Mouse (Mus musculus): ENCODE results near the gene Rdh8.

DNA sequence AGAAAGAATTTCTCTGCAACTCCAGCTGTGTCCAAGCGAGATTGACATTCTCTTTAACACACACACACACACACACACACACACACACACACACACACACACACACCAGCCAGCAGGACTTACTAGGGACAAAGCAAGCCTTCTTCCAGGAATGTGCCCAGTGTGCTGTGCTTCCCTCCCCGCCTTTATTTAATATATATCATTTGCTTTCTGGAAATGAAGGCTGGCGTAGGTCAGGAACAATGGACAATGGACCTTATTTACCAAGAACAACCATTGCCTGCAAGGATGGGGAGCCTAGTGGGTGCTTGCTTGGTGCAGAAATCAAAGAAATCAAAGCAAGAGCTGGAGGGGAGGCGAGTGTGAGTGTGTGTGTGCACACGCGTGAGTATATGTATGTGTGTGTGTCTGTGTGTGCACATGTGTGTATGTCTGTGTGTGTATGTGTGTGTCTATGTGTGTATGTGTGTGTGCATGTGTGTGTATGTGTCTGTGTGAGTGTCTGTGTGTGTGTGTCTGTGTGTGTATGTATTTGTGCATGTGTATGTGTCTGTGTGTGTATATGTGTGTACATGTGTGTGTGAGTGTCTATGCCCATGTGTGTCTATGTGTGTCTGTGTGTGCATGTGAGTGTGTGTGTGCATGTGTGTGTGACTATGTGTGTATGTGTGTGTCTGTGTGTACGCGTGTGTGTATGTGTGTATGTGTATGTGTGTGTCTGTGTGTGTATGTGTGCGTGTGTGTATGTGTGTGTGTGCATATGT, 19.1 kb downstream of the Rdh8 start:
- TF ChIP-seq CTCF (IDR thresholded peaks at IDR 0.05; ENCODE audit: control insufficient read depth, insufficient read depth, insufficient replicate concordance, low read depth, low read length) = no peak
- no peak for TF ChIP-seq POLR2A (IDR thresholded peaks at IDR 0.05; ENCODE audit: control insufficient read depth, low read depth, low read length)

Data from testis, adult 2 months (tissue).